Mouse (Mus musculus) frontal cortex, postnatal 14 days (tissue): ENCODE results near the gene Vmn2r86.
"Not testable (repeated sequence)": the region's sequence is repeated elsewhere in the genome, so short reads cannot be mapped to it uniquely, and the experiment has no call there.

Experiments
- DNase-seq, 2 experiments: peaks; one replicate each; pipeline ENCODE4 v3.0.0; 2022; ENCODE audit warnings: low spot score in 2 of 2

Vmn2r86 gene

GRCm38 (mm10) chr10:130455950-130456349, at the start of gene Vmn2r86:
Gene Vmn2r86, minus strand, starts transcription at chr10:130456050.
- DNase-seq = not testable (repeated sequence)

- no peak for DNase-seq
Observed at GRCm38 (mm10) chr10:130497296-130497695, 41.4 kb upstream of the Vmn2r86 start, which contains the start of gene Vmn2r87. Gene Vmn2r87, minus strand, starts transcription at chr10:130497396.

- peak in 1 of 2 experiments; percentile 7 for DNase-seq
Observed at GRCm38 (mm10) chr10:130470311-130470760, 14.5 kb upstream of the Vmn2r86 start.

GRCm38 (mm10) chr10:130444776-130445175, 11.1 kb downstream of the Vmn2r86 start:
- DNase-seq = no peak

GRCm38 (mm10) chr10:130434185-130434898, 21.5 kb downstream of the Vmn2r86 start:
- DNase-seq = not testable (repeated sequence)

GRCm38 (mm10) chr10:130429603-130430002, 26.2 kb downstream of the Vmn2r86 start, which contains the start of gene Vmn2r85:
Gene Vmn2r85, minus strand, starts transcription at chr10:130429703.
- not testable (repeated sequence) for DNase-seq

GRCm38 (mm10) chr10:130422368-130422767, 33.5 kb downstream of the Vmn2r86 start:
- DNase-seq = not testable (repeated sequence)

GRCm38 (mm10) chr10:130420401-130420800, 35.4 kb downstream of the Vmn2r86 start:
- DNase-seq = no peak

GRCm38 (mm10) chr10:130419954-130420353, 35.9 kb downstream of the Vmn2r86 start:
- not testable (repeated sequence) for DNase-seq

- DNase-seq = not testable (repeated sequence)
Observed at GRCm38 (mm10) chr10:130416352-130416751, 39.5 kb downstream of the Vmn2r86 start.

- not testable (repeated sequence) for DNase-seq
Observed at GRCm38 (mm10) chr10:130412167-130412698, 43.6 kb downstream of the Vmn2r86 start.

- no peak for DNase-seq
Observed at GRCm38 (mm10) chr10:130394232-130394631, 61.6 kb downstream of the Vmn2r86 start, which contains the start of gene Vmn2r84. Gene Vmn2r84, minus strand, starts transcription at chr10:130394332.
